Mouse (Mus musculus) layer of hippocampus, adult 2 months (tissue): ENCODE measurements around the gene Ppil2. TPM values are rescaled to one million over a fixed set of nuclear protein-coding genes. Genes with fewer than 3 reads are reported as not detected.

Source experiments
- DNase-seq, 2 experiments: peaks; one replicate each; pipeline ENCODE4 v3.0.0; 2022; ENCODE audit warnings: low spot score in 2 of 2
- H3K27ac ChIP-seq: fragments of 200-600 bp; 2 replicates; pipeline ENCODE4 v1.8.1; 2022
- H3K4me3 ChIP-seq: fragments of 200-600 bp; 2 replicates; pipeline ENCODE4 v1.8.1; 2022; ENCODE audit warnings: mild to moderate bottlenecking
- CTCF ChIP-seq: fragments of 200-600 bp; conservative IDR thresholded peaks from 2 replicates; pipeline ENCODE4 v1.8.1; 2022; ENCODE audit warnings: antibody characterized with exemption, mild to moderate bottlenecking, moderate library complexity
- long read RNA-seq, 2 experiments: library from polyadenylated mRNA; stranded (forward); transcript quantifications; one replicate each; pipeline ENCODE4 v2.0.0; 2021; ENCODE audit warnings: borderline mapping rate in 2 of 2
- total RNA-seq, 2 experiments: library from RNA; stranded (reverse); gene quantifications; 2 replicates each; pipeline ENCODE4 v1.2.3; 2021

Ppil2 gene
- 100 to 1,000 TPM in 1 of 2 experiments, 10 to 100 TPM in 1; 91.3 to 105 TPM for total RNA-seq
- long read RNA-seq, experiment 1, transcript Ppil2-209 (20 exons, 3,088 nt): minor isoform, 22 of 81 reads
- long read RNA-seq, experiment 1, transcript Ppil2-201 (21 exons, 2,333 nt): major isoform, 24 of 81 reads
- long read RNA-seq, experiment 1, partial matches to known transcripts: 10 of 81 reads
- long read RNA-seq, experiment 1, other reads (novel, unspliced or antisense): 22 of 81 reads
- long read RNA-seq, experiment 2, transcript Ppil2-202 (21 exons, 2,190 nt): minor isoform, 7 of 130 reads
- long read RNA-seq, experiment 2, transcript Ppil2-209 (20 exons, 3,088 nt): major isoform, 44 of 130 reads
- long read RNA-seq, experiment 2, transcript Ppil2-201 (21 exons, 2,333 nt): minor isoform, 27 of 130 reads
- long read RNA-seq, experiment 2, partial matches to known transcripts: 17 of 130 reads
- long read RNA-seq, experiment 2, other reads (novel, unspliced or antisense): 33 of 130 reads

GRCm38 (mm10) chr16:17110771-17111743 lies at the start of gene Ppil2:
TSS of gene Ppil2 (minus strand) at chr16:17111257.
- no peak for TF ChIP-seq CTCF
- Histone ChIP-seq H3K4me3 (peak within 1 kb of the TSS; percentile 79), H3K27ac (peak within 1 kb of the TSS; percentile 80)
- peak; percentile 76 to 80 for DNase-seq

GRCm38 (mm10) chr16:17154346-17154745 lies 43.3 kb upstream of the Ppil2 start:
- Histone ChIP-seq H3K4me3 (no peak overlapping the region), H3K27ac (no peak overlapping the region)
- no peak for DNase-seq
- TF ChIP-seq CTCF: no peak

DNA sequence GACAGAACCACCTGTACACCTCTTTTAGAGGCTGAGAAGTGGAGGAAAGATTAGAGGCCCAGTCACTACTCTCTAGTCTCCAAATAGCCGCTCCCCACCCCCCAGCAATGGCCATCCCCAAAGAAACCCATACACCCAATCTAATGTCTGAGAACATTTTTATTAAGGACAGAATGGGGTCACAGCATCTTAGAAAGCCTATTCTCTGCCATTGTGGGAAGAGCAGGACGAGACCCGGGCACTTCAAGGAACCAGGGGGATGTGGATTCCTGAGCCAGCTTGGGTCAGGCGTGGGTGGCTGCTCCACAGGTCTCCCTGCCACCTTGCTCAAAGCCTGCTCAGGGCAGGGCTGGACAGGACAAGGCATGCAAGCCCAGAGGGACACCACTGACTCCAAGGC lies 40.8 kb upstream of the Ppil2 start:
- no peak for DNase-seq
- H3K27ac ChIP-seq: no peak overlapping the region
- TF ChIP-seq CTCF: no peak

DNA sequence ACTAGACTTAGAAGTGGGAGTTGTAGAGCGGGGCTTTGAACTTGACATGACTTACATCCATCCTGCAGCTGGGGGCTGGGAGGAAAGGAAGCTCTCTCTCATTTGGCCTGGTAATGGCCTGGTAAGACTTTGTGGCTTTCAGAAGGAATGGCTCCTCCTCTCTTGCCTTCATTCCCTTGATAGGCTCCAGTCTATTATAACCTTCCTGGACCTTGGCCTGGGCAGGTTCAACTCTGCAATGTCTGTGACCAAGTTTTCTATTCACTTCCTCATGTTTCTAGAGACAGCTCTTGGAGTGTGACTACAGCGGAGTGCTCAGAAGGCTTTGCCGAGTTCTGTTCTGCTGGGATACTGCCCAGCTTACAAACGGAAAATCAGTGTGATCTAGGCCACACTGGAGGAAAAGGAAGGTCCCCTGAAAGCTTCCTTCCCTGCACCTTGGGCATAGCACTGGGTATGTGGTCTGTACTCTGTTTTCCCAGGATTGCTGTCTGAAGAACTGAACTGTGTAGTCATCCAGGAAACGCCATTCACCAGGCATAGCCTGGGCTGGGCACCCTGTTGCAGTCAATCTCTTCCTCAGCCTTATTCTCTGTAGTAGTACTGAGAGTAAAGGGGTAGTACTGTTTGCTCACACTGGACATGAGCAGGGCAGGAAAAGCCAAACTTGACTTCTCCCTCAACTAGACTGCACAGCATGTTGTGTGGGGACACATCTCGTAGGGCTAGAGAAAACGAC lies 39.6 kb upstream of the Ppil2 start:
- Histone ChIP-seq H3K27ac (no peak overlapping the region), H3K4me3 (no peak overlapping the region)
- TF ChIP-seq CTCF: no peak
- no peak for DNase-seq

More for the DNA sequence above, 40.8 kb upstream of the Ppil2 start:
- no peak overlapping the region for H3K4me3 ChIP-seq

DNA sequence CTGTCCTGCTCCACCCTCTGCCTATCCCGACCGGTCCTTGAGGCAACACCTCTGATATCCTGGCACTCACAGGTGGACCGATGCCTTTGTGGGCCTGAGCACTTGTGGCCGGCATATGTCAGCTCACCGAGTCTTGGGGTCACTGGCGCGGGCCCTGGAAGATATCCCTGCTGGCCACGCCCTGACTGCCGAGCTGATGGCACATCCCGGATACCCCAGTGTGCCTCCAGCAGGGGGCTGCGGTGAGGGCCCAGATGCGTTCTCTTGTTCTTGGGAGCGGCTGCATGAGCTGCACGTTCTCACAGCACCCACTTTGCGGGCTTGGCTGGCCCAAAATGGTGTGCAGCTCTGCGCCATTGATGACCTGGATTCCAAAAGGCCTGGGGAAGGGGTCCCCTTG lies 37.0 kb upstream of the Ppil2 start:
- Histone ChIP-seq H3K4me3 (peak overlapping the region; percentile 71), H3K27ac (no peak overlapping the region)
- TF ChIP-seq CTCF: peak; percentile 44
- no peak for DNase-seq

DNA sequence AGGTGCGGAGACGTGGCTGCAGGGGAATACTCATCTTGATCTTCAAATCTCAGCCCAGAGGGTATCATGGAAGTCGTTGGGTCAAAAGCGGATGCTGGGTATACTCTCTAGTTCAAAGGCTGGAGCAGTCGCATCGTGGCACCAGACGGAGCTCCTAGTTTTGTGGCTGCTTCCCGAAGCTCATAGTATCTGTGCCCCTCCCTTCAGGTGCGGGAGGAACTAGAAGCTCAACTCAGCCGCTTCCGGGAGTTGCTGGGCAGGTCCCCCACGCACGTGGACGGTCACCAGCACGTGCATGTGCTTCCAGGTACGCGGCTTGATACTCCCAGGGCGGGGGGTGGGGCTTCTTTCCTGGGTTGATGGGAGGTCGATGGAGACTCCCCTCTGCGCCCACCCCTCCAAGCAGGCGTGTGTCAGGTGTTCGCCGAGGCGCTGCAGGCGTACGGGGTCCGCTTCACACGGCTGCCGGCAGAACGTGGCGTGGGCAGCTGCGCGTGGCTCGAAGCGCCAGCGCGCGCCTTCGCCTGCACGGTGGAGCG lies 36.4 kb upstream of the Ppil2 start:
- Histone ChIP-seq H3K27ac (peak overlapping the region; percentile 73; the same call in 1 of the 2 replicates), H3K4me3 (peak overlapping the region; percentile 71)
- no peak for TF ChIP-seq CTCF
- no peak for DNase-seq

GRCm38 (mm10) chr16:17146772-17147235 lies 35.7 kb upstream of the Ppil2 start, which contains the start of gene Ccdc116:
TSS of gene Ccdc116 (minus strand) at chr16:17147229.
- peak within 1 kb of the TSS; percentile 73 for H3K27ac ChIP-seq
- TF ChIP-seq CTCF: peak; percentile 68

GRCm38 (mm10) chr16:17144339-17144738 lies 33.3 kb upstream of the Ppil2 start, which contains the start of gene Ydjc:
TSS of gene Ydjc (plus strand) at chr16:17144621.
- TF ChIP-seq CTCF: no peak
- Histone ChIP-seq H3K4me3 (no peak within 1 kb of the TSS), H3K27ac (no peak within 1 kb of the TSS)
- DNase-seq: no peak

More at GRCm38 (mm10) chr16:17146772-17147235, 35.7 kb upstream of the Ppil2 start, which contains the start of gene Ccdc116:
- peak; percentile 78 to 80 for DNase-seq
- H3K4me3 ChIP-seq: peak within 1 kb of the TSS; percentile 71

DNA sequence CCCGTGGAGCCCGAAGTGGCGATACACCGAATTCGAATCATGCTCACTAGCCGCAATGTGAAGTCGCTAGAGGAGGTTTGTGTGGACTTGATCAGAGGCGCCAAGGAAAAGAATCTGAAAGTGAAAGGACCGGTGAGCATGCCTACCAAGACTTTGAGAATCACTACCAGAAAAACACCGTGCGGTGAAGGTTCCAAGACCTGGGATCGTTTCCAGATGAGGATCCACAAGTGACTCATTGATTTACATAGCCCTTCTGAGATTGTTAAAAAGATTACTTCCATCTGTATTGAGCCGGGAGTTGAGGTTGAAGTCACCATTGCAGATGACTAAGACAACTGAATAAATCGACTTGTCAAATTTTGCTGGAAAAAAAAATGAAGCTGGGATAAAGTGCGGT lies 26.3 kb upstream of the Ppil2 start:
- no peak overlapping the region for H3K4me3 ChIP-seq
- no peak for DNase-seq
- no peak overlapping the region for H3K27ac ChIP-seq
- TF ChIP-seq CTCF: no peak

- no peak overlapping the region for H3K27ac ChIP-seq
- no peak for DNase-seq
- H3K4me3 ChIP-seq: peak overlapping the region; percentile 97
- TF ChIP-seq CTCF: no peak
These were observed 21.8 kb upstream of the Ppil2 start for GRCm38 (mm10) chr16:17132906-17133200.

GRCm38 (mm10) chr16:17132089-17132905 lies 21.2 kb upstream of the Ppil2 start, which contains the start of gene Sdf2l1:
TSS of gene Sdf2l1 (minus strand) at chr16:17132383.
- Histone ChIP-seq H3K4me3 (peak within 1 kb of the TSS; percentile 97), H3K27ac (peak within 1 kb of the TSS; percentile 87)
- TF ChIP-seq CTCF: peak; percentile 65
- DNase-seq: peak; percentile 97 to 98
